Mouse (Mus musculus) lung, embryonic 16.5 days (tissue): ENCODE data around the gene 4932414N04Rik. TPM values are rescaled to one million over a fixed set of nuclear protein-coding genes. Genes with fewer than 3 reads are reported as not detected.
"Not testable (repeated sequence)": the region's sequence is repeated elsewhere in the genome, so short reads cannot be mapped to it uniquely, and the experiment has no call there.

Source experiments
- ATAC-seq: fragments of 200-750 bp; cut with Nextera tagmentation; 2 replicates; pipeline ENCODE4 v1.8.0; 2017; ENCODE audit warnings: low read depth, mild to moderate bottlenecking, moderate library complexity
- H3K27ac ChIP-seq: fragments of 300-500 bp; sonication (generic); 2 replicates; pipeline ENCODE4 v1.5.1; 2014; ENCODE audit warnings: mild to moderate bottlenecking, control low read depth, low read length
- H3K27me3 ChIP-seq: fragments of 300-500 bp; sonication (generic); 2 replicates; pipeline ENCODE4 v1.6.1; 2014; ENCODE audit warnings: low read depth, low read length, mixed read lengths; ENCODE audit not compliant: control insufficient read depth, insufficient read depth
- H3K36me3 ChIP-seq: fragments of 300-500 bp; sonication (generic); 2 replicates; pipeline ENCODE4 v1.6.1; 2014; ENCODE audit warnings: low read length; ENCODE audit not compliant: control insufficient read depth, insufficient read depth
- H3K4me1 ChIP-seq: fragments of 300-500 bp; sonication (generic); replicated peaks from 2 replicates; pipeline ENCODE4 v1.6.1; 2014; ENCODE audit warnings: low read length, mixed read lengths; ENCODE audit not compliant: control insufficient read depth, insufficient read depth
- H3K4me2 ChIP-seq: fragments of 300-500 bp; sonication (generic); 2 replicates; pipeline ENCODE4 v1.6.1; 2014; ENCODE audit warnings: low read depth, low read length, control low read depth
- H3K4me3 ChIP-seq: fragments of 300-500 bp; sonication (generic); 2 replicates; pipeline ENCODE4 v1.5.1; 2014; ENCODE audit warnings: mild to moderate bottlenecking, low read length, control low read depth
- H3K9ac ChIP-seq: fragments of 300-500 bp; sonication (generic); 2 replicates; pipeline ENCODE4 v1.6.1; 2014; ENCODE audit warnings: low read length, control low read depth
- H3K9me3 ChIP-seq: fragments of 300-500 bp; sonication (generic); 2 replicates; pipeline ENCODE4 v1.6.1; 2016; ENCODE audit warnings: low read length; ENCODE audit not compliant: control insufficient read depth
- WGBS: fragments of 180-500 bp; shearing (Covaris S2); extraction: QIAGEN DNeasy Blood & Tissue Kit; methylation state at CpG from one replicate; pipeline ENCODE4 v1.1.7; 2014; 5-methylcytosine and 5-hydroxymethylcytosine counted together
- polyA plus RNA-seq: library from polyadenylated mRNA; unstranded; fragments of >200 nt; fragmentation: Nextera tagmentation; extraction: Ambion mirVana; gene quantifications from 2 replicates; pipeline ENCODE4 v1.2.1, GENCODE M21; 2015

Gene 4932414N04Rik
- polyA plus RNA-seq, 1 experiment from 2014 or later: not detected

DNA sequence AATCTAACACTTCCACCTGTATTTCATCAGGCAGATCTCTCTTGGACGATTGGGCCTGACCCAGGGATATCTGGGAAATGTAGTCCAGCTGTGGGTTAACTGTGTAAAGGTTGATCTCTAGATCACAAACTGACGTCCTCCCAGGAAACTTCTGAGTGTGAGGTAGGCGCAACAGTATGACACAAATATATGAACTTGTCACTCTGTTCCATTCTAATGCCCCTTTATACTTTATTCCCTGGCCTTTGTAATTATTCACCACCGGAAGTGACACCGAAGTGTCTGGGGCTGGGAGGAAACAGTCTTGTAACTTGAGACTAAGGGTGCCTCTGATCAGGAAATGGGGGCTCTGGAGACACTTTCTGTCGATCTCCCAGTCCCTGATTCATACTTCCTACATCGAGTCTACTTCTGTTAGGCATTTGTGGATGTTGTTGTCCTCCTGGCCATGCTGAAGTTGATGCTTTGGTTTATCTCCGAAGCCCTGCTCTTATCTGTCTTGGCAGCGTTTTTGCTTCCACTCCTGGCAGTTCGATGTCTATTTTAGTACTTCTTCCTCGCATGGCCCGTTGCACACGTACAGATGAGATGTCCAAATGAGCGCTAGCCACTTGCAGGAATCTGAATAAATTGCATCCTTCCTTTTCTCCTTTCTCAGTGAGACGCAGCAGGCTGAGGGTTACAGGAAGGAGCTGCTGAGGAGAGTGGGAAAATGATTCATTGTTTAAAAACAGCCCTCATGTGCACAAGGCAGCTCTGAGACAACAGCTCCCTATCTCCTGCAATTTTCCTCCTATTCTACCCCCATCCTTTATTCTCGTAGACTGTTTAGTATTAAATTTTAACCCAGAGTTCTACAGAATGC lies 126.2 kb downstream of the 4932414N04Rik start:
- peak; percentile 45; the same call in 1 of the 2 replicates for ATAC-seq
- Histone ChIP-seq H3K27ac (0 out of 2 replicates have a peak overlapping the region, but pooled peaks have one; percentile 2), H3K4me3 (peak overlapping the region; percentile 32), H3K36me3 (no peaks in the 10 kb centered on the region), H3K27me3 (no peaks in the 10 kb centered on the region), H3K4me2 (peak overlapping the region; percentile 44), H3K9me3 (no peaks in the 10 kb centered on the region), H3K9ac (no peak overlapping the region), H3K4me1 (peaks cover 7% of the 10 kb centered on the region)
- WGBS: 22% methylated on average over 16 of the region's 16 CpGs

DNA sequence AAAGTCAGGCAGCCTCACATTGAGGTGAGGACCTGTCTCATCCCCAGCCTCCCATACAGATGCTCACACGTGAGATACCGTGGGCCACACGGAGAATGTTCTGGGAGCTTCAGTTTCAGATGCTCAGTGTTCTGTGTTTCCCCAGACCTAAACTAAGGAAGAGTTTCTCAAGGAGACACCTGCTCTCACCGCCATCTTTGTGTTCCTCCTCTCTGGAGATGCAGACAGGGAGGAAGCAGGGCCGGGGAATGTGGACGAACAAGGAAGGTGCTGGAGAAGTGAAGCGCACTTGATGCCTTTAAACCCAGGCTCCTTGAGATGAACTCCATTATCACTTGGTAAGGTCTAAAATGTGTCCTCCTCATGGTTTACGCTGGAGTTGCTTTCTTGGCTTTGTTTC lies 127.4 kb downstream of the 4932414N04Rik start:
- not testable (repeated sequence) for H3K4me2 ChIP-seq, H3K9ac ChIP-seq, ATAC-seq, H3K27ac ChIP-seq, H3K36me3 ChIP-seq, H3K4me1 ChIP-seq, H3K27me3 ChIP-seq, H3K9me3 ChIP-seq, H3K4me3 ChIP-seq
- 88% methylated on average over 8 of the region's 8 CpGs for WGBS

DNA sequence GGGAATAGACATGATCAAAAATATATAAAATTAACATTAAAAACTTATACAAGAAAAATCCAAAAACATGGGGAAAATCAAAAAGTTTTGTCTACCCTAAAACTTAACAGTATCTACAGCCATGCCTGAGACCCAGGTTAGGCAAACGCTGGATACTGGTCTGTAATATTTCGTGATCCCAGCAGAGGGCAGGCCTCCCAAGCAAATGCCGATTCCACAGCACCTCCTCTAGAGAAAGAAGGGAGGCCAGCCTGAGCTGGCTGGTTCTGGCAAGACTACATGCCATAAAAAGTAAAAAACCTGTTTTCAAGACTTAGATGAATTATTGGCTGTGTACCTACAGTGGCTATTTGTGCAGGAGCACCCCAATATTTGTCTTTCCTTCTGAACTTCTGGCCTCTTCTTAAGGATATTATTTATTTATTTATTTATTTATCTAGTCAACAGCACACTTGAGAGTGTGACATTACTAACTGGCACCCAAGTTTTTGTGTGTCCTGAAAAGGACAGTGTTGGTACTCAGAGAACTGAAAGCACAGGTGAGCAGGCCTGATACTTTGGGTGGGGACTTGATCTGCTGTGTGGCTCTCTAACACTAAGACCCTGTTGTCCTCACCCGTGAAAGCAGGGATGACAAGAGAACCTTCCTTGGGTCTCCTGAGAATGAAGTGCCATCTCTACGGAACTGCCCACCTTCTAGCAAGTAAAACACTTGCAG lies 128.6 kb downstream of the 4932414N04Rik start:
- Histone ChIP-seq H3K27me3 (no peaks in the 10 kb centered on the region), H3K36me3 (no peaks in the 10 kb centered on the region), H3K9me3 (no peaks in the 10 kb centered on the region), H3K27ac (no peak overlapping the region), H3K4me3 (no peak overlapping the region), H3K4me2 (no peak overlapping the region), H3K4me1 (peaks cover 8% of the 10 kb centered on the region), H3K9ac (no peak overlapping the region)
- ATAC-seq: peak; percentile 82
- WGBS: 29% methylated on average over 5 of the region's 5 CpGs

DNA sequence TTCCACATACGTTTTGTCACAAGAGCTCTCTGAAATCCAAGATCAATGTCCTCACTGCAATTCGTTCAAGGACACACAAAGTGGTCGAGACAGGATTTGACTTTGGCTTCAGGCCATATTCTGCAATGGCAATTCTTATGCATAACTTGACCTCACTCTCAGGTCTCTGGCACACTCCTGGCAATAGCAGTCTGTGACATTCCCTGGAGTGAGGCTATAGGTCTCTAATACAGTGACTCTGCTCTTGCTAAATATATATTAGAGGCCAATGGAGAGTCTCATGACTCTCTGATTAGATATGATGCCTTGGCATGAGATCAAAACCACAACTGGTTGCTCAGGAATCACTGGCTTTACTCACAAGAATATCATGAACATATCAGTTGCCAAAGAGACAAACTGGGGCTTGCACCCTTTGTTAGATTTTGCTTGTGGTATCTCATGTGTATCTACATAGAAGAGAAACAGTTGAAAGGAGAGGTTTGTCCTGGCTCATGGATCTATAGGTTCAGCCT lies 130.9 kb downstream of the 4932414N04Rik start:
- Histone ChIP-seq H3K36me3 (no peaks in the 10 kb centered on the region), H3K4me1 (peaks cover 8% of the 10 kb centered on the region), H3K9ac (no peak overlapping the region), H3K9me3 (no peaks in the 10 kb centered on the region), H3K4me3 (no peak overlapping the region), H3K27me3 (no peaks in the 10 kb centered on the region), H3K27ac (no peak overlapping the region), H3K4me2 (no peak overlapping the region)
- 25% methylated on average over 3 of the region's 3 CpGs for WGBS
- no peak for ATAC-seq

DNA sequence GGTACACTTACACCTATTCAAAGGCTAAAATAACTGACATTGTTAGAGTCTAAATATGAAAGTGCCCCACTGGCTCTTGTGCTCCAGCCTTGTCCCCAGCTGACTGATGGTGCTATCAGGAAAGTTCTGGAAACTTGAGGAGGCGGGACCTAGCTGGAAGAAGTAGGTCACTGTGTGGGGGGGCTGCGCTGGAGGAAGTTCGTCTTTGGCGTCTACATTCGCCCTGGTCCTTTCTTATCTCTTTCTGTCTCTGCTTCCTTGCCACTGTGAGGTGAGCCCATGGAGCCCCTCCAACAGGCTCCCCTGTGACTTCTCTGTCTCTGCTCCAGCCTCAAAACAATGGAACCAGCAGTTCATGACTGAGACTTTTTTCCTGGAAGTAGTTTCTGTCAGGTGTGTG lies 136.0 kb downstream of the 4932414N04Rik start:
- no peaks in the 10 kb centered on the region for H3K36me3 ChIP-seq
- H3K27ac ChIP-seq: no peak overlapping the region
- H3K4me1 ChIP-seq: peaks cover 3% of the 10 kb centered on the region; the same call in 1 of the 2 replicates
- ATAC-seq: no peak
- WGBS: 60% methylated on average over 5 of the region's 5 CpGs
- no peak overlapping the region for H3K4me3 ChIP-seq
- no peak overlapping the region for H3K9ac ChIP-seq
- H3K27me3 ChIP-seq: no peaks in the 10 kb centered on the region
- no peak overlapping the region for H3K4me2 ChIP-seq
- no peaks in the 10 kb centered on the region for H3K9me3 ChIP-seq

DNA sequence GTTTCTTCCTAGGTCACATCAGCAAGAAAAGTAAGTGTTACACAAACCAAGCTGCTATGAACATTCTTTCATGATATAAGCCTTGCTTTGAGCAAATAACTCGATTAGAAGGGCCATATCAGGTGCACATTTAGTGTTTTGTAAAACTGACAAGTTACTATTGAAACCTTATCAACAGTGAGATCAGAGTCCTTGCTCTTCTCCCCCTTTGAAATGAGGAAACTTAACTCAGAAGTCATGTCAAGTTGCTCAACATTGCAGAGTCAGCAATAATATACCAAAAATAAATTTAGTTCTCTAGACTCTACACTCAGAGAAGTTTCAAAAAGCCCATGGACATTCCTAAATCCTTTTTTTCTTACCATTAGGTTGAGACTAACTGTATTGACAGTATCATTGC lies 137.2 kb downstream of the 4932414N04Rik start:
- H3K4me2 ChIP-seq: no peak overlapping the region
- H3K9ac ChIP-seq: no peak overlapping the region
- no peak overlapping the region for H3K27ac ChIP-seq
- H3K4me3 ChIP-seq: no peak overlapping the region
- no peak for ATAC-seq
- no peaks in the 10 kb centered on the region for H3K9me3 ChIP-seq
- no peaks in the 10 kb centered on the region for H3K4me1 ChIP-seq
- no peaks in the 10 kb centered on the region for H3K27me3 ChIP-seq
- no peaks in the 10 kb centered on the region for H3K36me3 ChIP-seq
- 40% methylated on average over 1 of the region's 1 CpGs for WGBS

DNA sequence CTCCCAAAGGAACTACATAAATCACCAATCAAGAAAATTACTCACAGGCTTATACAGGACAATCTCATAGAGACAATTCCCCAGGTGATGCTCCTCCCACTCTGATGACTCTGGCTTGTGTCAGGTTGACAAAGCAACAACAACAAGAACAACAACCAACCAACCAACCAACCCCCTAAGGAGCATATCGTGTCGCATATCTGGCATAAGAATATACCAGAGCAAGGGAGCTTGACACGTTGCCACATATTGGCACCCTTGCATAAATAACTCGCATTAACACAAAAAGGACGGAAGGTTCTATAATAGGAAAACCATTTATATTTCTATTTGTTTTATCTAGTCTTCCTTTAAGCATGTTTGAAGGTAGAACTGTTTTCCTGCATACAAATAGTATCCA lies 137.9 kb downstream of the 4932414N04Rik start:
- H3K4me3 ChIP-seq: no peak overlapping the region
- no peak for ATAC-seq
- H3K9me3 ChIP-seq: no peaks in the 10 kb centered on the region
- H3K27me3 ChIP-seq: no peaks in the 10 kb centered on the region
- no peaks in the 10 kb centered on the region for H3K4me1 ChIP-seq
- H3K36me3 ChIP-seq: no peaks in the 10 kb centered on the region
- H3K27ac ChIP-seq: no peak overlapping the region
- H3K4me2 ChIP-seq: no peak overlapping the region
- H3K9ac ChIP-seq: no peak overlapping the region
- WGBS: 90% methylated on average over 5 of the region's 5 CpGs

DNA sequence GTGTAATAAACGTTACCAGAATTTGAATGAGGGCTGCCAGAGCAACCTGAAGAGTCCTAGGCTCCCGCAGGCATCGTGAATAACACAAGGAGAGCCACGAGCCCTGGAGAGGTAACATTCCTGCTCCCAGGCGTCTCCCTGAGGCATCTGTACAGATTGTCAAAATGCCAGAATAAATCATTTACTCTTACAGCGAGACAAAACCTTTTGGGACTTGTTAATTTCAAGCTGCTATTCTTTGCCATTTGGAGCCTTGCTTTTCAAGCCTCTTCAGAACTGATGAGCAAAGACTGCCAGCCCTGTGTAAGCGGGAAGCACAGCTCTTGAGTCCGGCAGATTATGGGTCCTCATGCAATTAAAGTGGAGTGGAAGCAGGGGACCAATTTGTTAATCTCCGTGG lies 138.3 kb downstream of the 4932414N04Rik start:
- Histone ChIP-seq H3K4me1 (no peaks in the 10 kb centered on the region), H3K27me3 (no peaks in the 10 kb centered on the region), H3K4me3 (no peak overlapping the region), H3K36me3 (no peaks in the 10 kb centered on the region), H3K9me3 (no peaks in the 10 kb centered on the region), H3K4me2 (no peak overlapping the region), H3K9ac (no peak overlapping the region), H3K27ac (no peak overlapping the region)
- 43% methylated on average over 9 of the region's 9 CpGs for WGBS
- no peak for ATAC-seq
